Mouse (Mus musculus) heart, postnatal 0 days (tissue): Measurements from ENCODE around the gene Slc6a17. TPM values are rescaled to one million over a fixed set of nuclear protein-coding genes. Genes with fewer than 3 reads are reported as not detected.
A peak's percentile ranks its signal among the peaks of the same experiment; 100 is the strongest.

Experiments used
- ATAC-seq: fragments of 200-750 bp; cut with Nextera tagmentation; 2 replicates; pipeline ENCODE4 v1.8.0; 2017; ENCODE audit warnings: low read depth, moderate number of reproducible peaks, moderate library complexity; ENCODE audit not compliant: insufficient read depth
- DNase-seq: peaks from one replicate; pipeline ENCODE4 v3.0.0-alpha.2; 2016; ENCODE audit warnings: low spot score
- H3K27ac ChIP-seq: fragments of 300-500 bp; sonication (generic); 2 replicates; pipeline ENCODE4 v1.5.1; 2014; ENCODE audit warnings: low read depth, mild to moderate bottlenecking
- H3K27me3 ChIP-seq: fragments of 300-500 bp; sonication (generic); 2 replicates; pipeline ENCODE4 v1.6.1; 2014; ENCODE audit warnings: low read length, mixed read lengths; ENCODE audit not compliant: control insufficient read depth, insufficient read depth
- H3K36me3 ChIP-seq: fragments of 300-500 bp; sonication (generic); replicated peaks from 2 replicates; pipeline ENCODE4 v1.6.1; 2014; ENCODE audit warnings: low read length, mixed read lengths; ENCODE audit not compliant: control insufficient read depth, insufficient read depth
- H3K4me1 ChIP-seq: fragments of 300-500 bp; sonication (generic); 2 replicates; pipeline ENCODE4 v1.6.1; 2014; ENCODE audit warnings: antibody characterized with exemption; ENCODE audit not compliant: control insufficient read depth, insufficient read depth
- H3K4me2 ChIP-seq: fragments of 300-500 bp; sonication (generic); 2 replicates; pipeline ENCODE4 v1.6.1; 2014; ENCODE audit warnings: low read depth, mild to moderate bottlenecking, low read length, moderate library complexity
- H3K4me3 ChIP-seq: fragments of 300-500 bp; sonication (generic); 2 replicates; pipeline ENCODE4 v1.5.1; 2014; ENCODE audit warnings: low read depth, low read length
- H3K9ac ChIP-seq: fragments of 300-500 bp; sonication (generic); replicated peaks from 2 replicates; pipeline ENCODE4 v1.6.1; 2014; ENCODE audit warnings: low read depth, low read length, mixed read lengths
- H3K9me3 ChIP-seq: fragments of 300-500 bp; sonication (generic); replicated peaks from 2 replicates; pipeline ENCODE4 v1.6.1; 2016; ENCODE audit warnings: low read length; ENCODE audit not compliant: control insufficient read depth
- CTCF ChIP-seq: IDR thresholded peaks from 2 replicates; pipeline ENCODE4 v1.5.1; 2016; ENCODE audit warnings: antibody characterized with exemption, control low read depth, low read depth
- EP300 ChIP-seq: IDR thresholded peaks from 2 replicates; pipeline ENCODE4 v1.6.1; 2016; ENCODE audit warnings: antibody characterized with exemption, low read depth
- WGBS: fragments of 180-500 bp; shearing (Covaris S2); extraction: QIAGEN DNeasy Blood & Tissue Kit; methylation state at CpG from one replicate; pipeline ENCODE4 v1.1.7; 2014; 5-methylcytosine and 5-hydroxymethylcytosine counted together
- polyA plus RNA-seq: library from polyadenylated mRNA; unstranded; fragments of >200 nt; fragmentation: Nextera tagmentation; extraction: Ambion mirVana; gene quantifications from 2 replicates; pipeline ENCODE4 v1.2.1, GENCODE M21; 2015
- total RNA-seq: library from RNA; depleted of rRNA; stranded (reverse); fragments of >200 nt; gene quantifications from 2 replicates; pipeline ENCODE4 v1.2.3, GENCODE M21; 2014; ENCODE audit warnings: low replicate concordance

Gene Slc6a17
- total and polyA plus RNA-seq, 2 experiments from 2014 or later = 3.1 to 9.7 TPM

DNA sequence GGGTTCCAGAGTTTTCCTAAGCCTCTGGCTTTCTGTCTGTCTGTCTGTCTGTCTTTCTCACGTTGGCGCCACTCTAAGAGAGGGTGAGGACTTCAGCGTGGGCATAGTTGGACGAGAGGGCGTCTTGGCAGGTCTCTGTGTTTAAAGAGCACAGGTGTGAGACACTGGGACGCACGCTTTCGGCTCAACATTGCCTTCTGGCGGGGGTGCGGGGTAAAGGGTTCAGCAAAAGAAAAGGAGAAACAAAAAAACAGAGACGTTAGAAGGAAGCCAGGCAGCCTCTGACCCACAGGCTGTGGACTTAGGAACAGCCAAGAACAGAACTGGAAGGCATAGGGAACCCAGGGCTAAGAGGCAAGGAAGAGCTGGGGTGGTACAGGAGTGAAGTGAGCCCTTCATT is 78.5 kb downstream of the Slc6a17 start:
- 76% methylated on average over 11 of the region's 11 CpGs for WGBS
- no peak for ATAC-seq

DNA sequence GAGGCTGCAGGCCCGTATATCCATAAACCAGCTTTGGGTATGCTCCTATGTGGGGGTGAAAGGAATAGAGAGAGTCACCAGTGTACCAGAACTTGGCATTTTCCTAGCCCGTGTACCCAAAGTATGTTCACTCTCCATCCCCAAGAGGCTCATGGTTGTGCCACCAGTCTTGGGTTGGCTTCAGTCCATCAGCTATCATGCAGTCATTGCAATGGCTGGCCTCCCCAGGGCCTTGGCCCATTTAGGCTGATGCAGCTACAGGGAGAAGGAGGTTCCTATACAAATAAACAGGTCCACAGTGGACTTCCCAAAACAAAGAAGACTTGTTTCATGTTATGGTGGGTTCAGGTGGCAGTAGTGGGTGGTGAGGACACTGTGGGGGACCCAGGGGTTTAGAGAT is 80.2 kb downstream of the Slc6a17 start:
- ATAC-seq = no peak
- Histone ChIP-seq H3K9ac (no peak overlapping the region), H3K27me3 (no peaks in the 10 kb centered on the region), H3K4me1 (no peaks in the 10 kb centered on the region), H3K4me3 (no peak overlapping the region), H3K9me3 (no peaks in the 10 kb centered on the region), H3K27ac (no peak overlapping the region), H3K36me3 (no peaks in the 10 kb centered on the region), H3K4me2 (no peak overlapping the region)
- no peak for DNase-seq
- 75% methylated on average over 2 of the region's 2 CpGs for WGBS
- no peak for TF ChIP-seq EP300
- TF ChIP-seq CTCF = no peak

More for the DNA sequence above, 78.5 kb downstream of the Slc6a17 start:
- no peaks in the 10 kb centered on the region for H3K27me3 ChIP-seq
- no peak for DNase-seq
- H3K4me2 ChIP-seq = no peak overlapping the region
- H3K9ac ChIP-seq = no peak overlapping the region
- no peak overlapping the region for H3K27ac ChIP-seq
- H3K36me3 ChIP-seq = no peaks in the 10 kb centered on the region
- TF ChIP-seq EP300 (no peak), CTCF (no peak)
- no peaks in the 10 kb centered on the region for H3K4me1 ChIP-seq
- H3K4me3 ChIP-seq = no peak overlapping the region
- no peaks in the 10 kb centered on the region for H3K9me3 ChIP-seq

DNA sequence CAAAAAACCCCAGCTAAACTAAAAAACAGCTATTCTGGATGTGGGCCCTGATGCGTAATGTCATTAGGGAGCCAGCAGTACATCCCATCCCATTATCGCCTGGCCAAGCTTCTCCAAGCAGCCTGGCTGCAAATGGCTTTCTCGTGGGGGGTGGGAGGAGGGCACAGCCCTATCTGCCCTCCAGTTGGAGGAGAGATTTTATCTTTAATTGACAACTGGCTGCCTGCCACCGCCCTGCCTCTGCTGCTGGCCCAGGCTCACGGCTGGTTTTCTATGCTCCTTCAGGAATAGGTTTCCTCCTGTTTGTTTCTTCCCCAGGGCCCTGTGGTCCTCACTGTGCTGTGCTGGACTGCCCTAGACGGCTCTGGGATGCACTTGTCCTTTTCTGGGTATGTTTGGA is 81.4 kb downstream of the Slc6a17 start:
- no peak overlapping the region for H3K9ac ChIP-seq
- DNase-seq (no peak), ATAC-seq (no peak)
- no peaks in the 10 kb centered on the region for H3K27me3 ChIP-seq
- no peak for TF ChIP-seq EP300
- TF ChIP-seq CTCF = no peak
- no peak overlapping the region for H3K27ac ChIP-seq
- H3K4me2 ChIP-seq = no peak overlapping the region
- H3K36me3 ChIP-seq = no peaks in the 10 kb centered on the region
- H3K4me3 ChIP-seq = no peak overlapping the region
- H3K9me3 ChIP-seq = no peaks in the 10 kb centered on the region
- H3K4me1 ChIP-seq = no peaks in the 10 kb centered on the region
- 35% methylated on average over 6 of the region's 6 CpGs for WGBS

DNA sequence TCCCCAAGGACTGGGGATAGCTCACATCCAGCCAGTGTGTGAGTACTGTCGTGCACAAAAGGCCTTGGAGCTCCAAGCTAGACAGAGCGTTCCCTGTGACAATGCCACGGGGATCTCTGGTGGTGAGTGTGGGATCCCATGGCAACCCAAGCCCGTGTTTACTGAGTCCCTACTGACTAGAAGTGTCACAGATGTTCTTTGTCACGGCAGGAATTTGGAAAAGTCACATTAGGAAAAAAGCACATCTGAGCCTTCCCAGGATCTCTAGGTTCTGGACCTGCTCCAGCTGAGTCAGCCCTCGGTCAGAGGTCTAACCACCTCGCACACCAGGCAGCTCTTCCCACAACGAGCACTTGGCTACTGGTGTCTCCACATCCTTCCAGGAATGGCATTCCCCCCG is 84.2 kb downstream of the Slc6a17 start:
- 40% methylated on average over 9 of the region's 9 CpGs for WGBS
- Histone ChIP-seq H3K4me2 (no peak overlapping the region), H3K9me3 (no peaks in the 10 kb centered on the region), H3K9ac (no peak overlapping the region), H3K36me3 (no peaks in the 10 kb centered on the region), H3K27ac (no peak overlapping the region), H3K27me3 (no peaks in the 10 kb centered on the region), H3K4me3 (no peak overlapping the region), H3K4me1 (no peaks in the 10 kb centered on the region)
- ATAC-seq (peak; percentile 74), DNase-seq (peak; percentile 27)
- no peak for TF ChIP-seq EP300
- no peak for TF ChIP-seq CTCF

DNA sequence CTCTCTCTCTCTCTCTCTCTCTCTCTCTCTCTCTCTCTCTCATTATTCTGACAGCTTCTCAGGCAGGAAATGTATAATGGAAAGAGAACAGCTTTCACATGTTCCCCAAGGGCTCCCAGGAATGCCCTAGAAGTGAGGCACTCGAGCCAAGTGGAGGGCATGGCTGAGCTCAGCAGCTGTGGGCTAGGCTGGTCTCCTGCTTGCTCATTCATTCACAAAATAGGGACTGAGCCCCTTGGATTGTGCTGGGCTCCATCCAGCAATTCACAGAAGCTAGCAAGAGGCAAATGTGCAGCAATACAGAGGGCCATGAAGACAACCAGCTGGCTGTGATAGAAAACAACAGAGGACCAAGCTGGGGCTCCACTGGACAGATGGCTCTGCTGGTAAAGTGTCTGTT is 86.5 kb downstream of the Slc6a17 start:
- no peak overlapping the region for H3K9ac ChIP-seq
- WGBS = 18% methylated on average over 1 of the region's 1 CpGs
- no peaks in the 10 kb centered on the region for H3K36me3 ChIP-seq
- H3K4me3 ChIP-seq = no peak overlapping the region
- no peaks in the 10 kb centered on the region for H3K27me3 ChIP-seq
- H3K9me3 ChIP-seq = no peaks in the 10 kb centered on the region
- no peaks in the 10 kb centered on the region for H3K4me1 ChIP-seq
- TF ChIP-seq EP300 (no peak), CTCF (no peak)
- no peak overlapping the region for H3K27ac ChIP-seq
- no peak for ATAC-seq
- no peak overlapping the region for H3K4me2 ChIP-seq
- no peak for DNase-seq

DNA sequence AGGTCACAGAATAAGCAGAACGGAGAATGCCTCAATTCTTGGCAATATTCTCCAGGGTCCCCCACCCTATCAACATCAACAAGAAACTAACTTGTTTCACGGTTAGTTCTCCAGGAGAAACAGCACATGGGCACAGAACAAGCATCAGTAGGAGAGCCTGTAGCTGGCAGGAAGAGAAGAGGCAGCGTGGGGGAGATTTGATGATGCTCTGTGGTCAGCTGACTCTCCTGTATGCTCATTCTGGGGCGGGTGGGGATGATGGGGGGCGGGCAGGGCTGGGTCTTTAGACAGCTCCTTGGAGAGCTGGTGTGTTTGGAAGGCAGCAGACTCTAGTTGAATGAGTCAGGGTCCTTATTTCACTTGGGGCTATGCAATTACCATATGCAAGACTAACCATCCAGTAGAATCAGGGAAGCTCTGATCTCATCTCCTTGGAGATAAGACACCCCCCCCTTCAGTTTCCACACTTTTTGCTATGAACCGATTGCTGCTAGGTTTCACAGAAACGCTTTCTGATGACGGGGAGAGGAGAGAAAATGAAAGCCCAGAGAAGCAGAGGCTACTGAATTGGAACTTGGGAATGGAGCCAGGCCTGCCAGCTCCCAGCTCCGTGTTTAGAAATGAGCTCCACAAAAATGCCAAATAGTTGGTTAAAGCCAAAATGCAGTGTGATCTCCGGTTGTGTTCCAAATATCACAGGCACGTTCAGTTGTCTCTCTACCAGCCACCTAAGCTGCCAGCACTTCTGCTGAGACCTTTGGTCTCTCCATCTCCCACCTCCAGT is 93.4 kb downstream of the Slc6a17 start:
- H3K27me3 ChIP-seq = no peaks in the 10 kb centered on the region
- H3K36me3 ChIP-seq = no peaks in the 10 kb centered on the region
- ATAC-seq = no peak
- no peaks in the 10 kb centered on the region for H3K9me3 ChIP-seq
- WGBS = 57% methylated on average over 11 of the region's 11 CpGs
- H3K4me2 ChIP-seq = no peak overlapping the region
- no peak for DNase-seq
- no peak overlapping the region for H3K9ac ChIP-seq
- no peaks in the 10 kb centered on the region for H3K4me1 ChIP-seq
- no peak for TF ChIP-seq CTCF
- TF ChIP-seq EP300 = no peak
- no peak overlapping the region for H3K4me3 ChIP-seq
- no peak overlapping the region for H3K27ac ChIP-seq
